ENCODE assay signal across 14 mouse cellular contexts in the genomic region with DNA sequence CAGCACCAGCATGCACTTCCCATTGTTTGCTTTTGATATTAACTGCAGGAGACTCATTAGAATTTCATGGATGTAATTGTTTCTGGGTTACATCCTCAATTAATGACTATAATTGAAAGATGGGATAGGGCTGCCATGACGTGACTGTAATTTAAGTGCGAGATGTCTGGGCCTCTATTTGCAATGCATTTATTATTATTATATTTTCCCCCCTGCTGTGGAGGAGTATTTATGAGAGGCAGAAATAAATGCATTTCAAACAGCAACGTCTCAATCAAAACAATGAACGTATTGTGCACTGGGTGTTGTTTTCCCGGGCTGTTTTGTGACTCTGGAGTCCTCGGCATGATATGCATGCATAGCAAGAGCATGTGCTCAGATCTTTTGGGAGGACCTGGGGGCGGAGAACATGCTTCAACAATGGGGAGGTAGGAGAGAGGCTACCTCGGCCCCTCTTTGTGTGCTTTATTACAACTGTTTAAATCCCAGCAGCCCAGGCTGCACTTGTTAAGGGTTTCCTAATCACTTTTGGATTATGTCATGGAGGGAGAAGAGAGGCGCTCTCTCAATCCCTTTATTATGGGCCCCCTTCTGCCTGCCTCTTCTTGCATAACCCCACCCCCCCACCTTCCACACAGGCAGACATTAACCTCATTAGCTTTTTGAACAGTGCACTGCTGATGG.
A peak's percentile ranks its signal among the peaks of the same experiment; 100 is the strongest.
DNase-seq lines count a peak whose midpoint lies in the region; ATAC-seq and TF ChIP-seq lines count a peak whose summit lies in the region.
"Had no signal": no experiment of that assay in that cellular context is flagged by ENCODE, and none has a peak within 500 bp of the region (broad histone marks: within the 10 kb centered on the region; RNA-seq: fewer than 3 reads in every experiment).

No protein-coding gene starts in this region.

- no peak overlapping the region for H3K4me3 ChIP-seq in liver, adult 2 months (ENCODE audit: insufficient read depth, low read depth, low read length)
- H3K4me3 ChIP-seq in liver, embryonic 12.5 days: no peak overlapping the region
- no peak overlapping the region for H3K4me3 ChIP-seq in hindbrain, embryonic 10.5 days
- H3K4me3 ChIP-seq in midbrain, embryonic 12.5 days: no peak overlapping the region
- no peak overlapping the region for H3K4me3 ChIP-seq in stomach, embryonic 16.5 days (replicated peaks; ENCODE audit: low read length)
- H3K4me3 ChIP-seq: heart, adult 2 months; left cerebral cortex, adult 2 months; lung, embryonic 15.5 days had no signal

- TF ChIP-seq CTCF in liver, adult 2 months (IDR thresholded peaks at IDR 0.05; ENCODE audit: low read depth, low read length): no peak

- no peak for TF ChIP-seq POLR2A in liver, adult 2 months (IDR thresholded peaks at IDR 0.05; ENCODE audit: extremely low read depth, insufficient read depth, low read length)

- H3K4me1 ChIP-seq in liver, adult 2 months (ENCODE audit: control insufficient read depth, insufficient read depth, low read length): peaks cover 9% of the 10 kb centered on the region
- H3K4me1 ChIP-seq in liver, embryonic 12.5 days: no peaks in the 10 kb centered on the region
- peaks cover 15% of the 10 kb centered on the region for H3K4me1 ChIP-seq in hindbrain, embryonic 10.5 days (replicated peaks)
- H3K4me1 ChIP-seq in midbrain, embryonic 12.5 days: peaks cover 19% of the 10 kb centered on the region
- no peaks in the 10 kb centered on the region for H3K4me1 ChIP-seq in stomach, embryonic 16.5 days (ENCODE audit: control insufficient read depth, insufficient read depth, low read length)
- H3K4me1 ChIP-seq: lung, embryonic 15.5 days had no signal

- no peaks in the 10 kb centered on the region for H3K79me2 ChIP-seq in liver, adult 2 months (ENCODE audit: control insufficient read depth, insufficient read depth, low read length)

- H3K36me3 ChIP-seq in liver, adult 2 months (ENCODE audit: control insufficient read depth, insufficient read depth, low read length): no peaks in the 10 kb centered on the region
- no peaks in the 10 kb centered on the region for H3K36me3 ChIP-seq in liver, embryonic 12.5 days
- no peaks in the 10 kb centered on the region for H3K36me3 ChIP-seq in hindbrain, embryonic 10.5 days
- H3K36me3 ChIP-seq in midbrain, embryonic 12.5 days: no peaks in the 10 kb centered on the region
- no peaks in the 10 kb centered on the region for H3K36me3 ChIP-seq in stomach, embryonic 16.5 days (ENCODE audit: control insufficient read depth, insufficient read depth, low read length)
- H3K36me3 ChIP-seq: lung, embryonic 15.5 days had no signal

- ATAC-seq in liver, embryonic 12.5 days: no peak
- peak; percentile 95 for ATAC-seq in midbrain, embryonic 12.5 days (ENCODE audit: low FRiP score, low read depth)
- 0 out of 2 replicates have a peak, but pooled peaks have one; percentile 53 for ATAC-seq in stomach, embryonic 16.5 days (ENCODE audit: insufficient read depth, low FRiP score)

- H3K9me3 ChIP-seq in liver, embryonic 12.5 days (replicated peaks): no peaks in the 10 kb centered on the region
- no peaks in the 10 kb centered on the region for H3K9me3 ChIP-seq in hindbrain, embryonic 10.5 days
- no peaks in the 10 kb centered on the region for H3K9me3 ChIP-seq in midbrain, embryonic 12.5 days
- no peaks in the 10 kb centered on the region for H3K9me3 ChIP-seq in stomach, embryonic 16.5 days (replicated peaks; ENCODE audit: control insufficient read depth, low read length)
- H3K9me3 ChIP-seq: lung, embryonic 15.5 days had no signal

- WGBS in liver, adult 2 months: 85% methylated on average over 9 of the region's 9 CpGs
- WGBS in liver, embryonic 12.5 days (ENCODE audit: insufficient replicate concordance): 73% methylated on average over 9 of the region's 9 CpGs
- WGBS in hindbrain, embryonic 10.5 days: 41% methylated on average over 9 of the region's 9 CpGs
- WGBS in midbrain, embryonic 12.5 days: 12% methylated on average over 9 of the region's 9 CpGs
- 68% methylated on average over 9 of the region's 9 CpGs for WGBS in stomach, embryonic 16.5 days

- no peak overlapping the region for H3K4me2 ChIP-seq in liver, embryonic 12.5 days
- peak overlapping the region; percentile 31 for H3K4me2 ChIP-seq in midbrain, embryonic 12.5 days (replicated peaks)
- no peak overlapping the region for H3K4me2 ChIP-seq in stomach, embryonic 16.5 days (ENCODE audit: low read depth, low read length)
- H3K4me2 ChIP-seq: lung, embryonic 15.5 days had no signal

- H3K27ac ChIP-seq in liver, adult 2 months (replicated peaks; ENCODE audit: insufficient read depth, low read depth, low read length): peak overlapping the region; percentile 77
- H3K27ac ChIP-seq in liver, embryonic 12.5 days: no peak overlapping the region
- peak overlapping the region; percentile 82 for H3K27ac ChIP-seq in hindbrain, embryonic 10.5 days
- H3K27ac ChIP-seq in midbrain, embryonic 12.5 days (replicated peaks): peak overlapping the region; percentile 80
- no peak overlapping the region for H3K27ac ChIP-seq in stomach, embryonic 16.5 days (ENCODE audit: low read length)
- H3K27ac ChIP-seq: heart, adult 2 months; left cerebral cortex, adult 2 months; lung, embryonic 15.5 days had no signal

- DNase-seq in liver, adult 2 months (ENCODE audit: extremely low read depth, low read depth, low spot score): no peak
- DNase-seq in hindbrain, embryonic 10.5 days (ENCODE audit: low spot score): peak; percentile 19
- no peak for DNase-seq in left cerebral cortex, adult 18-20 months (ENCODE audit: low spot score in 2 of 2)
- no peak for DNase-seq in kidney, postnatal 10 days
- no peak for DNase-seq in left cerebral cortex, adult 8-10 months (ENCODE audit: low spot score in 2 of 2)
- DNase-seq: adrenal gland, adult 2 months; cerebellum, adult 9-10 months; heart, adult 2 months; thymus, postnatal 36 days had no signal

- peak overlapping the region; percentile 53 for H3K9ac ChIP-seq in liver, adult 2 months (ENCODE audit: low read depth, low read length)
- no peak overlapping the region for H3K9ac ChIP-seq in liver, embryonic 12.5 days
- H3K9ac ChIP-seq in midbrain, embryonic 12.5 days (replicated peaks): no peak overlapping the region
- no peak overlapping the region for H3K9ac ChIP-seq in stomach, embryonic 16.5 days (ENCODE audit: low read length)
- H3K9ac ChIP-seq: lung, embryonic 15.5 days had no signal

- H3K27me3 ChIP-seq in liver, adult 2 months (ENCODE audit: control insufficient read depth, insufficient read depth, low read length): no peaks in the 10 kb centered on the region
- H3K27me3 ChIP-seq in liver, embryonic 12.5 days (replicated peaks): no peaks in the 10 kb centered on the region
- H3K27me3 ChIP-seq in hindbrain, embryonic 10.5 days (ENCODE audit: insufficient read depth, poor library complexity, severe bottlenecking): no peaks in the 10 kb centered on the region
- no peaks in the 10 kb centered on the region for H3K27me3 ChIP-seq in midbrain, embryonic 12.5 days
- H3K27me3 ChIP-seq in stomach, embryonic 16.5 days (ENCODE audit: control insufficient read depth, insufficient read depth, low read length): no peaks in the 10 kb centered on the region
- H3K27me3 ChIP-seq: lung, embryonic 15.5 days had no signal

Comparison
In these comparisons a context has a peak if more than half of its experiments do, and no peak if none do; other contexts are left out.
1. H3K27ac ChIP-seq: peak in liver, adult 2 months (single experiment), hindbrain, embryonic 10.5 days (single experiment) and midbrain, embryonic 12.5 days (single experiment); none in liver, embryonic 12.5 days (single experiment) and stomach, embryonic 16.5 days (single experiment).